Mouse (Mus musculus) brown adipose tissue, adult 24 weeks (tissue): ENCODE results near the gene Tmprss4. TPM values are rescaled to one million over a fixed set of nuclear protein-coding genes. Genes with fewer than 3 reads are reported as not detected.

Experiments used
- H3K27ac ChIP-seq: fragments of 200-500 bp; replicated peaks from 2 replicates; pipeline ENCODE4 v1.5.1; 2012; ENCODE audit warnings: low read depth, mild to moderate bottlenecking, low read length
- H3K4me1 ChIP-seq: fragments of 200-500 bp; 2 replicates; pipeline ENCODE4 v1.6.1; 2012; ENCODE audit warnings: low read length, mixed read lengths; ENCODE audit not compliant: control insufficient read depth, insufficient read depth, insufficient read length
- H3K4me3 ChIP-seq: fragments of 200-500 bp; 2 replicates; pipeline ENCODE4 v1.5.1; 2012; ENCODE audit warnings: low read depth, mild to moderate bottlenecking, low read length, moderate library complexity; ENCODE audit not compliant: insufficient read depth
- polyA plus RNA-seq: library from polyadenylated mRNA; stranded (reverse); fragments of >200 nt; gene quantifications from 2 replicates; pipeline ENCODE4 v1.2.4, GENCODE M21; 2012; ENCODE audit not compliant: missing spikeins, insufficient read depth, insufficient read length

Tmprss4 gene
- polyA plus RNA-seq, 1 experiment: not detected

DNA sequence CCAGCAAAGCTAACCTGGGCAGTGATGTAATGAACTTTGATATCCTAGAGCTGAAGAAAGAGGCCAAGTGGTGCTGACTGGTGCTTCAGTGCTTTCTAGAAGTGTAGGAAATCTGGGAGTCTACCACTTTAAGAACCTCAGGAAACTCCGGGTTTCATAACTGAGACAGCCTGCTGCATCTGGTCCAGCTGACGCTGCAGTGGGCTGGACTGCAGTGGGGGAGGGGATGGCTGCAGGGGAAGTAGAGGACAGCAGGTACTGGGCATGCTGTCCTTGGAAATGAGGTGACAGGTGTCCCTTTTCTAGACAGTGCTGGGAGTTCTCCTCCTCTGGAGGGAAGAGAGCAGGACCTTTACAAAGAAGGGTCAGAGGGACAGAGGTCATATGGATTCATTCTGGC is 22.1 kb downstream of the Tmprss4 start, which contains the start of gene BC049352:
TSS of gene BC049352 (plus strand) at position 238 of the 400 bp plus-strand sequence.
- no peak within 1 kb of the TSS for H3K27ac ChIP-seq

DNA sequence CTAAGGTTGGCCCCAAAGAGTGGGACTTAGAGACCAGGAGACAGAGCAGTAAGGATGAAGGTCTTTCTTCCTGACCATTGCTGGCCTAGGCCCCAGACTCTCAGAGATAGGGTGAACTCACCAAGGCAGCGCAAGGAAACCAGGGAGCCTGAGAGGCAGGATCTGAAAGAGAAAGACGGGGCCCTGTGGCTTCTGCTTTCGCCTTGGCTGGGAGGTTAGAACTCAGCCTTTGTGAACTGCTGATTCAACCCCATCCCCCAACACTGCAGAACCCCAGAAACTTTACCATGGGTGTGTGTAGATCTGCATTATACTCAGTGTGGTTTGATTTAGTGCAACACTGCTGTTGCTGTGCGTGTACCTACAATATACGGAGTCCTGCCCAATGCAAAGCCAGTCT is 24.6 kb downstream of the Tmprss4 start:
- H3K4me1 ChIP-seq: peaks cover 4% of the 10 kb centered on the region; the same call in 1 of the 2 replicates
- H3K27ac ChIP-seq: no peak overlapping the region
- no peak overlapping the region for H3K4me3 ChIP-seq

More for the DNA sequence above, 22.1 kb downstream of the Tmprss4 start, which contains the start of gene BC049352:
- Histone ChIP-seq H3K4me1 (peaks cover 4% of the 10 kb centered on the region; the same call in 1 of the 2 replicates), H3K4me3 (no peak within 1 kb of the TSS)

DNA sequence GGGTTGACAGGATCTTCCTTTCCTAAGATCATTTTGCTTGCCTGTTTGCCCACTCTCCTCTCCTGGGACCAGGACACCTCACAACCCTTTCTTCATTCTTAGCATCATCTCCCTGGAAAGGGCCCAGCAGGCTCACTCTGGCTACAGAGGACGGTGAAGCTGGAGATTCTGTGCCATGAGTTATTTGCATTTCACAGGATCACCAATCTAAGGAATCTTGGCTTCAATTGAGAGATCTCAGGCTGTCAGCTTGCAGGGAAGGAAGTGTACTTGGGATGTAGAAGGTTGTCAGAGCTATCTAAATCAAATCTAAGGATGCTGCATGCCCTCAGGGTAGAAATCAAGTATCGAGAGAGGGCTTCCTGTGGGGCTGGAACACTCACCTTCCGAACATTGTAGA is 30.4 kb downstream of the Tmprss4 start:
- Histone ChIP-seq H3K4me3 (no peak overlapping the region), H3K27ac (no peak overlapping the region), H3K4me1 (no peaks in the 10 kb centered on the region)

- no peaks in the 10 kb centered on the region for H3K4me1 ChIP-seq
- H3K4me3 ChIP-seq: no peak overlapping the region
- no peak overlapping the region for H3K27ac ChIP-seq
Measured at GRCm38 (mm10) chr9:45171073-45171610, 32.8 kb downstream of the Tmprss4 start.

DNA sequence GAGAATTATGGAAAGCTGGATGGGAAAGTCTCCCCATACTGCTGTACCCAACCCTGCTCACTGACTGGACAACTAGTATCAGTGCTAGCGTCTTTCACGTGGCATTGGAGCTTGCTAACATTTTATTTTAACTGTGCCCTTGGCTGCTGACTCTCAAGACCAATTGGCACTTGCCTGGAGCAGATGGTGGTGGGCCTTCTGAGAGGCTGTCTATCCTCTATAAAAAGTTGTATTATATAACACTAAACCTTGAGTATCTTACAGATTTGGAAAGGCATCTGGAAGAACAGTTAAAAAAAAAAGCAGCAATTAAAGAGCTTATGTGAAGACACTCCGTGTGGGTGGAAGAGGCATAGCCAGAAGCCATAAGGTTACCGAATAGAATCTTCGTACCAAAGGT is 33.7 kb downstream of the Tmprss4 start:
- no peak overlapping the region for H3K4me3 ChIP-seq
- H3K27ac ChIP-seq: no peak overlapping the region
- no peaks in the 10 kb centered on the region for H3K4me1 ChIP-seq

GRCm38 (mm10) chr9:45167903-45168302 is 36.0 kb downstream of the Tmprss4 start:
- H3K4me3 ChIP-seq: no peak overlapping the region
- no peak overlapping the region for H3K27ac ChIP-seq
- no peaks in the 10 kb centered on the region for H3K4me1 ChIP-seq

DNA sequence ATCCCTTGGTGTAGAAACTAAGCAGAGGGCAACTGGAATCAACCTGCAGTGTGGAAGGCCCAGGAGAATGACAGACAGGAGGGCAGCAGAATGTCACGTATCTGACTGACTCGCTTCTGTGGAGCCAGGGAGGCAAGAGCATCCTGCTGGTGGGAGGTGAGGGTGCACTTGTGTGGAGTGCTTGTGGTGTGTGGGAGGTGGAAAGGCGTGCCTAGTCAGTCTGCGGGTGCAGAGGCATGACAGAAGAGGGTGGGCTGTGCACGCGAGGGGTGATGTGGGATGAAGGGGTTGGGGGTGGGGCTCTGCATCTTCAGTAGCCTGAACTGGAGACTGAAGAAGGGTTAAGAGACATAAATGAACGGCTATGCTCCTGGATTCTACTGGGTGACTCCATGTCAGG is 50.5 kb downstream of the Tmprss4 start:
- Histone ChIP-seq H3K4me3 (no peak overlapping the region), H3K27ac (no peak overlapping the region), H3K4me1 (no peaks in the 10 kb centered on the region)

DNA sequence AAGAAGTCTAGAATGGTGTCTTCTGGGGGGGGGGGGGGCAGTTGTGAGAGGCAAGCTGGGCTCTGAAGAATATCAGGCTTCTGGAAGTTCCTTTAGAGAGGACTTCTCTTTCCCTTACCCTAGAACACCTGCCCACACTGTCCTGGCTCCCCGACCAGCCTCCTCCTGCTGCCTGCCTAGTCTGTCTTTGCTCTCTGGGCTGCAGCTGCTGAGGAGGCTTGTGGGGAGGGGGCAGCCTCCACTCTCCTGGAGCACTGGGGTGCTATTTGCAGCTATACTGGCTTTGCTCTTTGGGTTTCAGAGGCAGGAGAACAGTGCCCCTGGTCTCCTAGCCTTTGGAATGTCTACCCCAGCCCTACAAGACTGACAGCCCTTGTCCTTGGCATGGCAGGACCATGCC is 53.0 kb downstream of the Tmprss4 start:
- Histone ChIP-seq H3K4me1 (no peaks in the 10 kb centered on the region), H3K4me3 (no peak overlapping the region), H3K27ac (no peak overlapping the region)

- Histone ChIP-seq H3K4me3 (peak overlapping the region; percentile 8; the same call in 1 of the 2 replicates), H3K4me1 (no peaks in the 10 kb centered on the region), H3K27ac (no peak overlapping the region)
Measured at GRCm38 (mm10) chr9:45146267-45146597, 57.7 kb downstream of the Tmprss4 start.

GRCm38 (mm10) chr9:45145533-45146266 is 58.2 kb downstream of the Tmprss4 start:
- H3K27ac ChIP-seq: no peak overlapping the region

GRCm38 (mm10) chr9:45142686-45143085 is 61.2 kb downstream of the Tmprss4 start:
- H3K4me1 ChIP-seq: no peaks in the 10 kb centered on the region
- no peak overlapping the region for H3K4me3 ChIP-seq
- no peak overlapping the region for H3K27ac ChIP-seq

More at GRCm38 (mm10) chr9:45145533-45146266, 58.2 kb downstream of the Tmprss4 start:
- H3K4me1 ChIP-seq: no peaks in the 10 kb centered on the region
- H3K4me3 ChIP-seq: peak overlapping the region; percentile 8; the same call in 1 of the 2 replicates

GRCm38 (mm10) chr9:45140945-45141344 is 62.9 kb downstream of the Tmprss4 start:
- no peak overlapping the region for H3K4me3 ChIP-seq
- no peak overlapping the region for H3K27ac ChIP-seq
- no peaks in the 10 kb centered on the region for H3K4me1 ChIP-seq

GRCm38 (mm10) chr9:45139082-45139481 is 64.8 kb downstream of the Tmprss4 start:
- Histone ChIP-seq H3K4me1 (no peaks in the 10 kb centered on the region), H3K27ac (no peak overlapping the region), H3K4me3 (peak overlapping the region; percentile 40; the same call in 1 of the 2 replicates)

DNA sequence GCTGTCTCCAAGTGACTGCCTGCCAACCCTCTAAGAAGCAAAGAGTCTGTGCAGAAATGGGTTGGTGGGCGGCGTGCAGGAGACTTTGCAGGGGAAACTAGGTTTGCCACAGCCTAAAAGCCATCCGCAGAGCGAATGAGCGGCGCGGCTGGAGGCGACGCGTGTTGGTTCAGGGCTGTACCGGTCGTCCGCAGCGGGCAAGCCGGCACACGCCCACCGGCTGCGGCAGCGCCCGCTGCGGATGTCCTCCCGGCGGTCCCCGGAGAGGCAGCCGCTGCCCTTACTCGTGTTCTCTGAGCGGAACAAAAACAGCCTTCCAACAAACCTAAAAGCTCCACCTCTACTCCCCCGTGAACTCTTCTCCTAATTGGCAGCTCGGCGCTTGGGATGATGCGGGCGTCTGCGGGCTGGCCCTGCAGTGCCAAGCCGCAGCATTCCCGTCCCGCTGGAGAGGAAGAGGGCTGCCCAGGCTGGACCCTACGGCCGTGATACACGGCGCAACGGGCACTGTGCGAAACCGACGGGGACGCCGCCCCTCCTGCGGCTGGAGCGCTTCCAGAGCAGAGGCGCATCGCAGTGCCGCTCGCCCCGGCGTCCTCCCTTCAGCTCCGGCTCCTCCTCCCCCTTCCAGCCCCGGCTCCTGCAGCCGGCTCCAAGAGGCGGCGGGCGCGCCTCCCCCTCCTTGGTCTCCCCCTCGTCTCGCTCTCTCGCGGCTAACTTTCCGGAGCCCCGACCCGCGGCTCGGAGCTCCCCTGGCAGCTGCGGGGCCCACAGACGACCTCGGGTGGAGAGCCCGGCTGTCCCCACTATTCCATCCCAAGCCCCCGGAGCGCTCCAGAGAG is 65.5 kb downstream of the Tmprss4 start, which contains the start of gene Scn4b:
TSS of gene Scn4b (plus strand) at position 205 of the 842 bp plus-strand sequence.
- H3K4me3 ChIP-seq: peak within 1 kb of the TSS; percentile 40
- H3K4me1 ChIP-seq: no peaks in the 10 kb centered on the region
- H3K27ac ChIP-seq: no peak within 1 kb of the TSS

GRCm38 (mm10) chr9:45136442-45137169 is 67.3 kb downstream of the Tmprss4 start:
- no peak overlapping the region for H3K27ac ChIP-seq
- no peak overlapping the region for H3K4me3 ChIP-seq
- H3K4me1 ChIP-seq: no peaks in the 10 kb centered on the region
